Mouse (Mus musculus) spleen, adult 18-20 months (tissue): ENCODE results near the gene Prrg2.

Source experiments
- DNase-seq, 2 experiments: peaks; one replicate each; pipeline ENCODE4 v3.0.0; 2022; ENCODE audit warnings: mixed read lengths in 2 of 2

Prrg2 gene

GRCm38 (mm10) chr7:45056329-45056971 is 6.0 kb downstream of the Prrg2 start:
- DNase-seq, result no peak

GRCm38 (mm10) chr7:45053931-45054510 is 8.5 kb downstream of the Prrg2 start:
- DNase-seq, result peak; percentile 91 to 94

GRCm38 (mm10) chr7:45053117-45053930 is 9.2 kb downstream of the Prrg2 start:
- peak; percentile 78 to 82 for DNase-seq

- DNase-seq, result no peak
These were observed 9.7 kb downstream of the Prrg2 start, which contains the start of gene Prr12 for GRCm38 (mm10) chr7:45052862-45053116. Prr12 (minus strand) TSS chr7:45052881.

GRCm38 (mm10) chr7:45052181-45052861 is 10.2 kb downstream of the Prrg2 start:
- peak; percentile 42 to 46 for DNase-seq

- DNase-seq, result no peak
These were observed 10.9 kb downstream of the Prrg2 start for GRCm38 (mm10) chr7:45051601-45051974.

- peak in 1 of 2 experiments; percentile 22 for DNase-seq
These were observed 11.4 kb downstream of the Prrg2 start for GRCm38 (mm10) chr7:45050945-45051600.

- no peak for DNase-seq
These were observed 13.4 kb downstream of the Prrg2 start for GRCm38 (mm10) chr7:45048923-45049657.

GRCm38 (mm10) chr7:45048001-45048890 is 14.2 kb downstream of the Prrg2 start:
- DNase-seq, result no peak

- DNase-seq, result no peak
These were observed 15.0 kb downstream of the Prrg2 start for GRCm38 (mm10) chr7:45047491-45047890.

GRCm38 (mm10) chr7:45046853-45047350 is 15.6 kb downstream of the Prrg2 start:
- no peak for DNase-seq

- DNase-seq, result no peak
These were observed 16.7 kb downstream of the Prrg2 start for GRCm38 (mm10) chr7:45045741-45046140.

GRCm38 (mm10) chr7:45043307-45043706 is 19.2 kb downstream of the Prrg2 start:
- DNase-seq, result no peak

GRCm38 (mm10) chr7:45040851-45041250 is 21.6 kb downstream of the Prrg2 start:
- DNase-seq, result no peak

- no peak for DNase-seq
These were observed 24.1 kb downstream of the Prrg2 start for GRCm38 (mm10) chr7:45038411-45038810.

GRCm38 (mm10) chr7:45037720-45038361 is 24.6 kb downstream of the Prrg2 start:
- DNase-seq, result peak; percentile 41 to 66

- DNase-seq, result no peak
These were observed 25.8 kb downstream of the Prrg2 start for GRCm38 (mm10) chr7:45036702-45037101.

GRCm38 (mm10) chr7:45035631-45036030 is 26.8 kb downstream of the Prrg2 start:
- no peak for DNase-seq

GRCm38 (mm10) chr7:45033722-45034359 is 28.6 kb downstream of the Prrg2 start:
- no peak for DNase-seq

- no peak for DNase-seq
These were observed 31.6 kb downstream of the Prrg2 start for GRCm38 (mm10) chr7:45030857-45031256.
